20 mouse cellular contexts compared by ENCODE assay signal in genomic region chr5:119143411-119143810, GRCm38 (mm10).
"Had no signal": no experiment of that assay in that cellular context is flagged by ENCODE, and none has a peak within 500 bp of the region (broad histone marks: within the 10 kb centered on the region; RNA-seq: fewer than 3 reads in every experiment).

No protein-coding gene starts in this region.

- H3K9ac ChIP-seq: limb, embryonic 12.5 days; limb, embryonic 15.5 days; liver, embryonic 14.5 days; liver, postnatal 0 days; lung, embryonic 14.5 days; midbrain, embryonic 13.5 days had no signal

- H3K4me2 ChIP-seq: limb, embryonic 12.5 days; limb, embryonic 15.5 days; liver, embryonic 11.5 days; lung, embryonic 14.5 days; midbrain, embryonic 13.5 days had no signal

- DNase-seq: kidney, adult 18-20 months; kidney, adult 9 months; kidney, postnatal 25 days; layer of hippocampus, adult 9-11 months; layer of hippocampus, postnatal 36 days; left cerebral cortex, postnatal 4 days; liver, postnatal 0 days; lung, embryonic 14.5 days; right cerebral cortex, postnatal 14 days; right cerebral cortex, postnatal 4 days; thymus, postnatal 36 days had no signal

- ATAC-seq: liver, postnatal 0 days; lung, postnatal 0 days; midbrain, embryonic 13.5 days had no signal

- H3K27ac ChIP-seq: layer of hippocampus, adult 2 months; left cerebral cortex, adult 2 months; limb, embryonic 12.5 days; limb, embryonic 15.5 days; liver, embryonic 14.5 days; macrophage; midbrain, embryonic 13.5 days had no signal

- H3K4me3 ChIP-seq: layer of hippocampus, adult 2 months; left cerebral cortex, adult 2 months; limb, embryonic 12.5 days; limb, embryonic 15.5 days; midbrain, embryonic 13.5 days had no signal

- H3K36me3 ChIP-seq: limb, embryonic 12.5 days; limb, embryonic 15.5 days; midbrain, embryonic 13.5 days had no signal

- H3K9me3 ChIP-seq: limb, embryonic 15.5 days; midbrain, embryonic 13.5 days had no signal
